ENCODE assay signal across 9 mouse cellular contexts in the genomic region with DNA sequence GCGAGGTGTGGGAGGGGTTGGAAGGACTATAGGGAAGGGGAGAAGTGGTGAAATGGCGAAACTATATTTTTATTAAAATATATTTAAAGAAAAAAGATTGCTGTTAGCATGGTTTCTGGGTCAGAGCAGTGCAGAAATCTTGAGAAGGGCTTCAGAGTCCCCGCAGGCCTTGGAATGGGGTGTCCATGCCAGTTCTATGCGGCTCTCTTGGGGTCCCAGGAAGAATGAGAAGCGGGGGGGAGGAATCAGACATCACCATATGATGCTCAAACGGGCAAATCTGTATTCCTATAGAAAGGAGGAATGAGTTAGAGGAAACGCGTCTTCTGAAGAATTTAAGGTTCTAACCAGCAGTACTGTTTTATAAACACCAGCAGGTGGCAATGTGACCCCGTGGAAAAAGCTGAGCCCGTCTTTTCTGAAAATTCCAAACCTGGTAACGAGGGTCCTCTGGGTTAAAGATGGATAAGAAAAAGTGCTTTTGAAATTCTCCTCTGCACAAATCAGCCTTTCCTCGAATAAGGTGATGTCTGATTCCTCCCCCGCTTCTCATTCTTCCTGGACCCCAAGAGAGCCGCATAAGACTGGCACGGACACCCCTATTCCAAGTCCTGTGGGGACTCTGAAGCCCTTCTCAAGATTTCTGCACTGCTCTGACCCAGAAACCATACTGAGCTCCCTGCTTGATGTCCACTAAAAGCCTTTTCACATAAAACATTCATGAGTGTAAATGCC. TPM values are rescaled to one million over a fixed set of nuclear protein-coding genes. Genes with fewer than 3 reads are reported as not detected.
DNase-seq lines count a peak whose midpoint lies in the region; ATAC-seq lines count a peak whose summit lies in the region.
"Had no signal": no experiment of that assay in that cellular context is flagged by ENCODE, and none has a peak within 500 bp of the region (broad histone marks: within the 10 kb centered on the region; RNA-seq: fewer than 3 reads in every experiment).

No protein-coding gene starts in this region.

- H3K27ac ChIP-seq in heart, embryonic 10.5 days = no peak overlapping the region
- no peak overlapping the region for H3K27ac ChIP-seq in forebrain, embryonic 14.5 days (ENCODE audit: low read depth, low read length)
- no peak overlapping the region for H3K27ac ChIP-seq in midbrain, embryonic 12.5 days (replicated peaks)

- 37% methylated on average over 15 of the region's 15 CpGs for WGBS in heart, embryonic 10.5 days
- 28% methylated on average over 15 of the region's 15 CpGs for WGBS in forebrain, embryonic 14.5 days
- 31% methylated on average over 15 of the region's 15 CpGs for WGBS in midbrain, embryonic 12.5 days

- no peaks in the 10 kb centered on the region for H3K4me1 ChIP-seq in heart, embryonic 10.5 days
- H3K4me1 ChIP-seq in forebrain, embryonic 14.5 days (ENCODE audit: control insufficient read depth, insufficient read depth, low read length) = no peaks in the 10 kb centered on the region
- peaks cover 8% of the 10 kb centered on the region; the same call in 1 of the 2 replicates for H3K4me1 ChIP-seq in midbrain, embryonic 12.5 days

- H3K9me3 ChIP-seq in heart, embryonic 10.5 days = no peaks in the 10 kb centered on the region
- H3K9me3 ChIP-seq in forebrain, embryonic 14.5 days (replicated peaks; ENCODE audit: control insufficient read depth, low read length) = no peaks in the 10 kb centered on the region
- no peaks in the 10 kb centered on the region for H3K9me3 ChIP-seq in midbrain, embryonic 12.5 days
- H3K9me3 ChIP-seq: G1E had no signal

- no peak overlapping the region for H3K4me3 ChIP-seq in heart, embryonic 10.5 days
- H3K4me3 ChIP-seq in forebrain, embryonic 14.5 days (ENCODE audit: low read depth, low read length) = peak overlapping the region; percentile 10; the same call in 1 of the 2 replicates
- no peak overlapping the region for H3K4me3 ChIP-seq in midbrain, embryonic 12.5 days

- peak overlapping the region; percentile 40 for H3K4me2 ChIP-seq in forebrain, embryonic 14.5 days (ENCODE audit: low read length)
- H3K4me2 ChIP-seq in midbrain, embryonic 12.5 days (replicated peaks) = peak overlapping the region; percentile 44

- no peaks in the 10 kb centered on the region for H3K36me3 ChIP-seq in heart, embryonic 10.5 days
- H3K36me3 ChIP-seq in forebrain, embryonic 14.5 days (ENCODE audit: control insufficient read depth, insufficient read depth, low read length) = no peaks in the 10 kb centered on the region
- no peaks in the 10 kb centered on the region for H3K36me3 ChIP-seq in midbrain, embryonic 12.5 days
- H3K36me3 ChIP-seq: G1E had no signal

- peak overlapping the region; percentile 41; the same call in 1 of the 2 replicates for H3K9ac ChIP-seq in forebrain, embryonic 14.5 days (ENCODE audit: low read length)
- no peak overlapping the region for H3K9ac ChIP-seq in midbrain, embryonic 12.5 days (replicated peaks)

- peak; percentile 71 for DNase-seq in heart, embryonic 10.5 days (ENCODE audit: low spot score)
- no peak for DNase-seq in heart, postnatal 25 days (ENCODE audit: low spot score)
- DNase-seq in ZHBTc4 (ENCODE audit: low read depth, low spot score) (peak; percentile 43), liver (no peak)
- DNase-seq in forebrain, embryonic 14.5 days (ENCODE audit: low spot score) = peak; percentile 85
- peak; percentile 6 for DNase-seq in kidney, postnatal 14 days

- intact Hi-C loops in heart, postnatal 25 days (cut with DNase I) = no loop called here

- peak; percentile 73 for ATAC-seq in forebrain, embryonic 14.5 days
- ATAC-seq in midbrain, embryonic 12.5 days (ENCODE audit: low FRiP score, low read depth) = peak; percentile 70
- ATAC-seq in activated CD4-positive, CD25-positive, alpha-beta regulatory T cell, adult 4 months = no peak

- H3K27me3 ChIP-seq in heart, embryonic 10.5 days (ENCODE audit: insufficient read depth, poor library complexity, severe bottlenecking) = no peaks in the 10 kb centered on the region
- H3K27me3 ChIP-seq in forebrain, embryonic 14.5 days (replicated peaks; ENCODE audit: control insufficient read depth, insufficient read depth, low read length) = no peaks in the 10 kb centered on the region
- no peaks in the 10 kb centered on the region for H3K27me3 ChIP-seq in midbrain, embryonic 12.5 days

RNA-seq across cellular contexts. Expression of a gene that starts 45.8 kb away (rescaled TPM):
- 3.9 and 6.1 TPM in 2 replicates for polyA plus RNA-seq in heart, embryonic 10.5 days (2016; fragmentation: Nextera tagmentation; extraction: Ambion mirVana)
- 1 to 10 TPM; 7.9 to 9.3 TPM for total RNA-seq in heart, postnatal 25 days (2021)
- polyA plus RNA-seq in forebrain, embryonic 14.5 days (2014; fragmentation: Nextera tagmentation; extraction: Ambion mirVana) = 6.4 and 7.1 TPM in 2 replicates
- 9.4 and 10.5 TPM in 2 replicates for polyA plus RNA-seq in midbrain, embryonic 12.5 days (2016; fragmentation: Nextera tagmentation; extraction: Ambion mirVana)
- 10 to 100 TPM; 11.2 to 18.4 TPM for polyA plus RNA-seq in activated CD4-positive, CD25-positive, alpha-beta regulatory T cell, adult 4 months (2017; shearing (Covaris generic))

Comparison
In these comparisons a context has a peak if more than half of its experiments do, and no peak if none do; other contexts are left out.
1. DNase-seq: peak in heart, embryonic 10.5 days (single experiment), ZHBTc4 (single experiment), forebrain, embryonic 14.5 days (single experiment) and kidney, postnatal 14 days (single experiment); none in heart, postnatal 25 days (single experiment) and liver (single experiment).